Mouse (Mus musculus) embryonic facial prominence, embryonic 14.5 days (tissue): ENCODE results near the gene Anapc2. TPM values are rescaled to one million over a fixed set of nuclear protein-coding genes. Genes with fewer than 3 reads are reported as not detected.

Experiments used
- ATAC-seq: fragments of 200-750 bp; cut with Nextera tagmentation; 2 replicates; pipeline ENCODE4 v1.8.0; 2017; ENCODE audit warnings: low read depth, moderate number of reproducible peaks, moderate TSS enrichment
- DNase-seq: peaks from one replicate; pipeline ENCODE4 v3.0.0-alpha.2; 2015; ENCODE audit warnings: low spot score
- H3K27ac ChIP-seq: fragments of 300-500 bp; sonication (generic); replicated peaks from 2 replicates; pipeline ENCODE4 v1.5.1; 2014; ENCODE audit warnings: low read depth, mild to moderate bottlenecking, low read length, moderate library complexity
- H3K27me3 ChIP-seq: fragments of 300-500 bp; sonication (generic); replicated peaks from 2 replicates; pipeline ENCODE4 v1.6.1; 2014; ENCODE audit warnings: low read length; ENCODE audit not compliant: control insufficient read depth, insufficient read depth
- H3K36me3 ChIP-seq: fragments of 300-500 bp; sonication (generic); 2 replicates; pipeline ENCODE4 v1.6.1; 2014; ENCODE audit warnings: low read length, mixed read lengths; ENCODE audit not compliant: control insufficient read depth, insufficient read depth
- H3K4me1 ChIP-seq: fragments of 300-500 bp; sonication (generic); 2 replicates; pipeline ENCODE4 v1.6.1; 2014; ENCODE audit warnings: antibody characterized with exemption, low read length; ENCODE audit not compliant: control insufficient read depth, insufficient read depth
- H3K4me2 ChIP-seq: fragments of 300-500 bp; sonication (generic); 2 replicates; pipeline ENCODE4 v1.6.1; 2014; ENCODE audit warnings: low read depth, mild to moderate bottlenecking, low read length, moderate library complexity, mixed read lengths
- H3K4me3 ChIP-seq: fragments of 300-500 bp; sonication (generic); 2 replicates; pipeline ENCODE4 v1.5.1; 2014; ENCODE audit warnings: low read depth, mild to moderate bottlenecking, low read length
- H3K9ac ChIP-seq: fragments of 300-500 bp; sonication (generic); 2 replicates; pipeline ENCODE4 v1.6.1; 2014; ENCODE audit warnings: low read depth, mild to moderate bottlenecking, low read length, moderate library complexity, mixed read lengths
- H3K9me3 ChIP-seq: fragments of 300-500 bp; sonication (generic); 2 replicates; pipeline ENCODE4 v1.6.1; 2016; ENCODE audit warnings: low read length; ENCODE audit not compliant: control insufficient read depth
- WGBS: fragments of 180-500 bp; shearing (Covaris S2); extraction: QIAGEN DNeasy Blood & Tissue Kit; methylation state at CpG from one replicate; pipeline ENCODE4 v1.1.7; 2014; 5-methylcytosine and 5-hydroxymethylcytosine counted together
- polyA plus RNA-seq: library from polyadenylated mRNA; unstranded; fragments of >200 nt; fragmentation: Nextera tagmentation; extraction: Ambion mirVana; gene quantifications from 2 replicates; pipeline ENCODE4 v1.2.1, GENCODE M21; 2014

Anapc2 gene
- polyA plus RNA-seq, 1 experiment from 2014 or later, result 104 TPM

GRCm38 (mm10) chr2:25288734-25289345 lies 16.6 kb downstream of the Anapc2 start:
- Histone ChIP-seq H3K9me3 (no peaks in the 10 kb centered on the region), H3K36me3 (peaks cover 26% of the 10 kb centered on the region), H3K4me3 (no peak overlapping the region), H3K4me2 (no peak overlapping the region), H3K4me1 (0 out of 2 replicates have a peak, but pooled peaks cover 4% of the 10 kb centered on the region), H3K27ac (no peak overlapping the region), H3K9ac (no peak overlapping the region), H3K27me3 (peaks cover 62% of the 10 kb centered on the region)
- DNase-seq, result no peak
- ATAC-seq, result no peak
- WGBS, result 77% methylated on average over 7 of the region's 7 CpGs

DNA sequence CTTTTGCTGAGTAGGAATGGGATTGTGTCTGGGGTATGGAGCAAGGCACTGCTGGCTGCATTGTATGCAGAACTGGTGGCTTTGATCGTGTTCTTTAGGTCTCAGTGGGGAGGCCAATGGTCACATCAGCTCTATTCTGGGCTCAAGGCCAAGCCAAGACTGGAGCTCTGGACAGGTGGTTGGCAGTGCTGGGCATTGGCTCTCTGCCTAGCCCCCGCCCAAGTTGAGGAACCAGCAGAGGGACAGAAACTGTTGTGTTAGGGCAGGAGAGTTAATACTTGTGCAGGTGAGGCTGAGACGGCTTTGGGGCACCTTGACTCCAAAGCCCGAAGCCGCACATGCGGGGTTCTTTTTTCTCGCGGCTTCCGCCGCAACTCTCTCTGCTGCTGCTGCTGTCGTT lies 17.4 kb downstream of the Anapc2 start, which contains the start of gene Lrrc26:
TSS of gene Lrrc26 (plus strand) at position 265 of the 400 bp plus-strand sequence.
- H3K9me3 ChIP-seq, result no peaks in the 10 kb centered on the region
- 7% methylated on average over 9 of the region's 11 CpGs for WGBS

GRCm38 (mm10) chr2:25290101-25290815 lies 18.0 kb downstream of the Anapc2 start:
- Histone ChIP-seq H3K36me3 (peaks cover 12% of the 10 kb centered on the region), H3K4me2 (peak overlapping the region; percentile 47), H3K9me3 (no peaks in the 10 kb centered on the region), H3K27me3 (peaks cover 62% of the 10 kb centered on the region), H3K4me3 (peak overlapping the region; percentile 27), H3K9ac (no peak overlapping the region), H3K4me1 (0 out of 2 replicates have a peak, but pooled peaks cover 4% of the 10 kb centered on the region), H3K27ac (no peak overlapping the region)
- under 1% methylated on average over 39 of the region's 54 CpGs for WGBS
- DNase-seq (no peak), ATAC-seq (no peak)

More for the DNA sequence above, 17.4 kb downstream of the Anapc2 start, which contains the start of gene Lrrc26:
- Histone ChIP-seq H3K4me1 (0 out of 2 replicates have a peak, but pooled peaks cover 4% of the 10 kb centered on the region), H3K9ac (no peak within 1 kb of the TSS), H3K36me3 (peaks cover 18% of the 10 kb centered on the region), H3K27me3 (peaks cover 62% of the 10 kb centered on the region), H3K4me3 (peak within 1 kb of the TSS; percentile 27), H3K27ac (no peak within 1 kb of the TSS), H3K4me2 (peak within 1 kb of the TSS; percentile 47)
- no peak for ATAC-seq
- peak; percentile 32 for DNase-seq

DNA sequence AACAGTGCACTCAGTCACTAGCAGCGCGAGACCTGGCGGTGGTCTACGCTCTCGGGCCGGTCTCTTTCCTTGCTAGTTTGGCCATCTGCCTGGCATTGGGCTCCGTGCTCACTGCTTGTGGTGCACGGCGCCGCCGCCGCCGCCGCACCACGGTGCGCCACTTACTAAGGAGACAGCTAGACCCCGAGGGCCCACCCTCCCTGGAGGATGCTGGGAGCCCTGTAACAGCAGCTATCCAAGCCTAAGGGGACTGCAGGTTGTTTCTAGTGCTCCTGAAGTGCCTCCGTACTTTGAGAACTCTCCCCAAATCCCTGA lies 18.5 kb downstream of the Anapc2 start:
- Histone ChIP-seq H3K36me3 (peaks cover 7% of the 10 kb centered on the region), H3K9ac (no peak overlapping the region), H3K27me3 (peaks cover 67% of the 10 kb centered on the region), H3K4me1 (0 out of 2 replicates have a peak, but pooled peaks cover 4% of the 10 kb centered on the region), H3K4me3 (peak overlapping the region; percentile 27), H3K27ac (no peak overlapping the region), H3K9me3 (no peaks in the 10 kb centered on the region), H3K4me2 (peak overlapping the region; percentile 47)
- DNase-seq (no peak), ATAC-seq (no peak)
- WGBS, result under 1% methylated on average over 17 of the region's 18 CpGs

GRCm38 (mm10) chr2:25291184-25292053 lies 19.1 kb downstream of the Anapc2 start:
- Histone ChIP-seq H3K9ac (no peak overlapping the region), H3K4me2 (peak overlapping the region; percentile 57), H3K4me3 (peak overlapping the region; percentile 38), H3K27me3 (peaks cover 70% of the 10 kb centered on the region), H3K9me3 (no peaks in the 10 kb centered on the region), H3K36me3 (0 out of 2 replicates have a peak, but pooled peaks cover under 1% of the 10 kb centered on the region), H3K27ac (no peak overlapping the region), H3K4me1 (0 out of 2 replicates have a peak, but pooled peaks cover 4% of the 10 kb centered on the region)
- 6% methylated on average over 26 of the region's 32 CpGs for WGBS
- ATAC-seq, result no peak
- no peak for DNase-seq

DNA sequence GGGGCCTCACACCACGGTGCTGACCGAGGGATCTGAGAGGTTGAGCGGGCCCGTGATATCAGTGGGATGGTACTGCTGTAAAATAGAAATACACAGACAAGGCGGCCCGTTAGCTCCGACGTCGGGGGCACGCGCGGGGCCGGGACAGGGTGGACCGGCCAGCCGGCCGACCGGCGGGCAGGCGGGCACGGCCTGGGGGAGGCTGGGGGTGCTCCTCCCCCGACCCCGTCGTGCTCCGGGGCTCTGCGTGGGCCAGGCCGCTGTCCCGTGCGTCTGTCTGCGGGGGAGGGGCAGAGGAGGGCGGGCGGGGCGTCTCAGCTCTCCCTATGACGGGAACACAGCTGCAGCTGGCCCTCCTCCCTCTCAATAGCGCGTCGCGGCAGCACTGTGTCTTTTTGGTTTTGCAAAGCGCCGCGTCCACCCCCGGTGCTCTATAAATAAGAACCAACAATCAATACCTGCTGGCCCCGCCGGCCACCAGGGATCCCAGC lies 19.8 kb downstream of the Anapc2 start:
- 0 out of 2 replicates have a peak, but pooled peaks cover 4% of the 10 kb centered on the region for H3K4me1 ChIP-seq
- H3K9me3 ChIP-seq, result no peaks in the 10 kb centered on the region
- H3K36me3 ChIP-seq, result no peaks in the 10 kb centered on the region
- DNase-seq (no peak), ATAC-seq (peak; percentile 48; the same call in 1 of the 2 replicates)
- H3K4me2 ChIP-seq, result peak overlapping the region; percentile 57
- 4% methylated on average over 22 of the region's 43 CpGs for WGBS
- H3K27me3 ChIP-seq, result peaks cover 70% of the 10 kb centered on the region
- H3K4me3 ChIP-seq, result peak overlapping the region; percentile 38
- H3K9ac ChIP-seq, result peak overlapping the region; percentile 46; the same call in 1 of the 2 replicates
- no peak overlapping the region for H3K27ac ChIP-seq

DNA sequence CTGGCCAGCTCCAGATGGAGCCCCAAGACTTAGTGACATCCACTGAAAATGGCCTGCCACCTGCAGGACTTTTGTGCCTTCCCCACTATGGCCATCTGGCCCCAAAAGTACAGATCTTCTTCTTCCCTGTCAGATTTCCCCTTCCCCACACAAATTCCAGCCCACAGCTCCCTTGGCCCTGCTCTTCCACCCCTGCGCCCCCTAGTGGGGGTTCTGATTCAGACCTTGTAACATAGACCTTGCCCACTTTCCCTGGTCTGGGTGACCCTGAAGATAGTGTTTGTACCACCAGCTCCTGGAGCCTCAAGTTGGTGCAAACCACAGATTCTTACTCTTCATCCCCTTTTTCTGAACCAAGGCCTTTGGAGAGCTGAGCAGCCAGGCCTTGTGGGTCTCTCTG lies 20.6 kb downstream of the Anapc2 start:
- 0% methylated on average over 1 of the region's 1 CpGs for WGBS
- peaks cover 67% of the 10 kb centered on the region for H3K27me3 ChIP-seq
- 0 out of 2 replicates have a peak, but pooled peaks cover 4% of the 10 kb centered on the region for H3K4me1 ChIP-seq
- no peak overlapping the region for H3K4me3 ChIP-seq
- H3K36me3 ChIP-seq, result no peaks in the 10 kb centered on the region
- ATAC-seq (peak; percentile 31; the same call in 1 of the 2 replicates), DNase-seq (peak; percentile 66)
- no peak overlapping the region for H3K27ac ChIP-seq
- H3K4me2 ChIP-seq, result no peak overlapping the region
- H3K9ac ChIP-seq, result no peak overlapping the region
- no peaks in the 10 kb centered on the region for H3K9me3 ChIP-seq

- no peak overlapping the region for H3K4me2 ChIP-seq
- no peak overlapping the region for H3K27ac ChIP-seq
- no peak overlapping the region for H3K9ac ChIP-seq
- no peaks in the 10 kb centered on the region for H3K9me3 ChIP-seq
- peaks cover 59% of the 10 kb centered on the region for H3K27me3 ChIP-seq
- H3K4me3 ChIP-seq, result no peak overlapping the region
- ATAC-seq (no peak), DNase-seq (no peak)
- no peaks in the 10 kb centered on the region for H3K36me3 ChIP-seq
- WGBS, result 81% methylated on average over 9 of the region's 9 CpGs
- 0 out of 2 replicates have a peak, but pooled peaks cover 4% of the 10 kb centered on the region for H3K4me1 ChIP-seq
These were observed 21.4 kb downstream of the Anapc2 start for GRCm38 (mm10) chr2:25293706-25294105.
